Mouse (Mus musculus) midbrain, postnatal 0 days (tissue): Measurements from ENCODE around the gene Zswim9. TPM values are rescaled to one million over a fixed set of nuclear protein-coding genes. Genes with fewer than 3 reads are reported as not detected.

Experiments used
- ATAC-seq: fragments of 200-750 bp; cut with Nextera tagmentation; 2 replicates; pipeline ENCODE4 v1.8.0; 2017; ENCODE audit warnings: moderate number of reproducible peaks, mild to moderate bottlenecking, moderate TSS enrichment, moderate library complexity; ENCODE audit not compliant: low FRiP score
- DNase-seq: peaks from one replicate; pipeline ENCODE4 v3.0.0-alpha.2; 2015; ENCODE audit warnings: low spot score
- H3K27ac ChIP-seq: fragments of 300-500 bp; sonication (generic); 2 replicates; pipeline ENCODE4 v1.5.1; 2014; ENCODE audit warnings: low read depth, mild to moderate bottlenecking, low read length, mixed read lengths
- H3K27me3 ChIP-seq: fragments of 300-500 bp; sonication (generic); 2 replicates; pipeline ENCODE4 v1.6.1; 2014; ENCODE audit warnings: low read length, control low read depth, mixed read lengths; ENCODE audit not compliant: insufficient read depth
- H3K36me3 ChIP-seq: fragments of 300-500 bp; sonication (generic); 2 replicates; pipeline ENCODE4 v1.6.1; 2014; ENCODE audit warnings: low read length, control low read depth, mixed read lengths; ENCODE audit not compliant: insufficient read depth
- H3K4me1 ChIP-seq: fragments of 300-500 bp; sonication (generic); 2 replicates; pipeline ENCODE4 v1.6.1; 2014; ENCODE audit warnings: mild to moderate bottlenecking, control low read depth, antibody characterized with exemption, low read length, mixed read lengths; ENCODE audit not compliant: insufficient read depth
- H3K4me2 ChIP-seq: fragments of 300-500 bp; sonication (generic); 2 replicates; pipeline ENCODE4 v1.6.1; 2014; ENCODE audit warnings: low read depth, mild to moderate bottlenecking, low read length, mixed read lengths; ENCODE audit not compliant: poor library complexity, severe bottlenecking
- H3K4me3 ChIP-seq: fragments of 300-500 bp; sonication (generic); 2 replicates; pipeline ENCODE4 v1.5.1; 2014; ENCODE audit warnings: low read depth, mild to moderate bottlenecking, low read length, moderate library complexity
- H3K9ac ChIP-seq: fragments of 300-500 bp; sonication (generic); replicated peaks from 2 replicates; pipeline ENCODE4 v1.6.1; 2014; ENCODE audit warnings: mild to moderate bottlenecking, low read length, moderate library complexity, mixed read lengths; ENCODE audit not compliant: poor library complexity, severe bottlenecking
- H3K9me3 ChIP-seq: fragments of 300-500 bp; sonication (generic); 2 replicates; pipeline ENCODE4 v1.6.1; 2016; ENCODE audit warnings: low read length, control low read depth
- CTCF ChIP-seq: IDR thresholded peaks from 2 replicates; pipeline ENCODE4 v1.5.1; 2016; ENCODE audit warnings: antibody characterized with exemption, mild to moderate bottlenecking
- WGBS: fragments of 180-500 bp; shearing (Covaris S2); extraction: QIAGEN DNeasy Blood & Tissue Kit; methylation state at CpG from one replicate; pipeline ENCODE4 v1.1.7; 2014; 5-methylcytosine and 5-hydroxymethylcytosine counted together
- polyA plus RNA-seq: library from polyadenylated mRNA; unstranded; fragments of >200 nt; fragmentation: Nextera tagmentation; extraction: Ambion mirVana; gene quantifications from 2 replicates; pipeline ENCODE4 v1.2.1, GENCODE M21; 2015
- total RNA-seq: library from RNA; depleted of rRNA; stranded (reverse); fragments of >200 nt; gene quantifications from 2 replicates; pipeline ENCODE4 v1.2.3, GENCODE M21; 2014; rRNA removed

Gene Zswim9
- 10.9 and 11.5 TPM in 2 replicates for total RNA-seq
- polyA plus RNA-seq, result 6.6 and 8.1 TPM in 2 replicates

DNA sequence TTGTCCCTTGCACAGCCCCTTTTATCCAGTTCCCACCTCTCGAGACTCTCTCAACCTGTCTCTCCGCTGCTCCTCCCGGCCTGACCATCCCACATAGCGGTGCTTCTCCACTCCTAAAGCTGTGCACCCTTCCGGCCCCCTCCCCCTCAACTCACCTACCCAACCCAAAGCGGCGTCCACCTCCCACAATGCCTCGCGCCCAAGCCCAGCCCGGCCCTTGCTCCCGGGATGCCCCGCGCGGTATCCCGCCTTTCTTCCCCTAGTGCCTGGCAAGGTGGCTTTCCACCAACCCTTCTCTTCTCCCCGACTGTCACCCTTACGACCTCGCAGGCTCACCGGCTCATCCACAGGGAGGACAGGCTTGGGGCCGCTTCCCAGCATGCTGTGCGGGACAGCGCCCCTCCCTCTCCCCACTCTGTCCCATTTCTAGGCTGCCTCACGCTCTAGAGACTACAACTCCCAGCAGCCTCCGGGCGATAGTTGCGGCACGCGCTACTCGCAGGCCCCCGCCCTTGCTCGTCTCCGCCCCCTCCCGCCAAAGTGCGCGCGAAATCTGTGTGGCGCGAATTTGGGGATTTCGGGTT lies at the start of gene Zswim9:
Gene Zswim9, minus strand, starts transcription at position 414 of the 584 bp plus-strand sequence.
- H3K4me1 ChIP-seq, result peaks cover 7% of the 10 kb centered on the region
- WGBS, result under 1% methylated on average over 39 of the region's 39 CpGs

DNA sequence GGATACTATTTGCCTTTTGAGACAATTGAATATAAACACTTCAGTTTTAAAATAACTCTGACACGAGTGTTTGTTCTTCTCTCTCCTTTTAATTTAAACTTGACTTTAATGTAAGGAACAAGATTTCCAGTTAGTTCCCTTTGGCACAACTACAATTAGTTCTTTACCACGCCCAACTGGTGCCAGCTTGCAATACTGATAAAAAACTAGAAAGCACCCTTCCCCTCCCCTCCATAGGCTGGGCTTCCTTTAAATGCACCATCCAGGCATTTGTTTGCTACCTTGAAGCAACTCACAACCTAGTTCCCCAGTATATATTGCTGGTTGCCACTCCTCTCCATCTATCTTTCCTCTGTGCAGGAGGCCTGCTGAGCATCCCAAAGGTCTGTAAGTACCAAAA lies 45.8 kb upstream of the Zswim9 start, which contains the start of gene Pla2g4c:
Gene Pla2g4c, plus strand, starts transcription at position 340 of the 400 bp plus-strand sequence.
- no peak for DNase-seq

More for the DNA sequence above, at the start of gene Zswim9:
- peak; percentile 21; the same call in 1 of the 2 replicates for TF ChIP-seq CTCF
- peaks cover 13% of the 10 kb centered on the region; the same call in 1 of the 2 replicates for H3K36me3 ChIP-seq
- peak within 1 kb of the TSS; percentile 66 for H3K4me2 ChIP-seq
- DNase-seq (peak; percentile 95), ATAC-seq (peak; percentile 99)
- no peaks in the 10 kb centered on the region for H3K9me3 ChIP-seq
- peak within 1 kb of the TSS; percentile 85 for H3K27ac ChIP-seq
- H3K4me3 ChIP-seq, result peak within 1 kb of the TSS; percentile 62
- peak within 1 kb of the TSS; percentile 81 for H3K9ac ChIP-seq
- H3K27me3 ChIP-seq, result no peaks in the 10 kb centered on the region

DNA sequence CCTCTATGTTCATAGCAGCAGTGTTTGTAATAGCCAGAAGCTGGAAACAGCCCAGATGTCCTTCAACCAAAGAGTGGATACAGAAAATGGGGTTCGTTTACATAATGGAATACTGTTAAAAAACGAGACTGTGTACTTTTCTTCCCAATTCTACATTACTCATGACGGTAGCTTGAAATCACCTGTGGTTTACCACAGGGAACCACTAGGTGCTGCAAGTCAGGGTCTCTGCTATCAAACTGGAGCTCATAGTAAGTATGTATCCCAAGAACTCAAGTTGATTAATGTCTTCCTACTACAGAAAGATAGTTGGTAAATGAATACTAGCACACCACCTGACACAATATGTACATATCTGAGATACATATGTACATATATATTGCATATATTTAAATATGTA lies 42.9 kb upstream of the Zswim9 start:
- H3K4me2 ChIP-seq, result no peak overlapping the region
- no peaks in the 10 kb centered on the region for H3K4me1 ChIP-seq
- H3K9ac ChIP-seq, result no peak overlapping the region
- H3K27ac ChIP-seq, result no peak overlapping the region
- WGBS, result 93% methylated on average over 3 of the region's 3 CpGs
- DNase-seq, result no peak
- no peak for ATAC-seq
- TF ChIP-seq CTCF, result no peak
- no peaks in the 10 kb centered on the region for H3K9me3 ChIP-seq
- H3K4me3 ChIP-seq, result no peak overlapping the region
- no peaks in the 10 kb centered on the region for H3K27me3 ChIP-seq
- no peaks in the 10 kb centered on the region for H3K36me3 ChIP-seq

More for the DNA sequence above, 45.8 kb upstream of the Zswim9 start, which contains the start of gene Pla2g4c:
- no peak for TF ChIP-seq CTCF
- no peak for ATAC-seq
- Histone ChIP-seq H3K4me1 (no peaks in the 10 kb centered on the region), H3K9ac (no peak within 1 kb of the TSS), H3K27ac (no peak within 1 kb of the TSS), H3K36me3 (no peaks in the 10 kb centered on the region), H3K4me2 (no peak within 1 kb of the TSS), H3K27me3 (no peaks in the 10 kb centered on the region), H3K4me3 (no peak within 1 kb of the TSS), H3K9me3 (no peaks in the 10 kb centered on the region)
- WGBS, result 88% methylated on average over 2 of the region's 2 CpGs

DNA sequence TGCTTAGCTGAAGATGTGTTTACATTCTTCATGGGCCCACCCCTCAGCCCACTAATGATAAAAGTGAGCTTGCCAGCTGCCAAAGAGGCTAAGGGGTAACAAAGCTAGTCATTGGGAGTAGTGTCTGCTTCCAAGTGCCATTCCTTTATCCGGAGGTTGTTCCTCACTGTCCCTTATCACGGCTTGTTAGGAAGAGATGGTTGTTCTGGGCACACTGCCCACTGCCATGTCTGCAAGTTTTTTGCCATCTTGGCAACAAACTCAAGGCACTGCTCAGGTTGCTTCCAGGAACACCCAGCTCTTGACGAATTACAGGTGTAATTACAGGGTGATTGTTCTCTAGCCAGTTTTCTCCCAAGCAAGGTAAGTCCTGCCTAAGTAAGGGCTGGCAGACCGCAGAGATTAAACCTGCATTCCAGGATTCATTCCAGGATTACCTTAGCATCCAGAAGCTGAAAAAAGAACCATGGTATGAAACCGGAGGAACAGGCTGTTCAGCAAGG lies 35.6 kb upstream of the Zswim9 start:
- no peak overlapping the region for H3K4me2 ChIP-seq
- DNase-seq, result peak; percentile 1
- 85% methylated on average over 5 of the region's 5 CpGs for WGBS
- H3K9me3 ChIP-seq, result no peaks in the 10 kb centered on the region
- no peak for TF ChIP-seq CTCF
- ATAC-seq, result no peak
- no peak overlapping the region for H3K4me3 ChIP-seq
- no peaks in the 10 kb centered on the region for H3K27me3 ChIP-seq
- peaks cover 21% of the 10 kb centered on the region for H3K36me3 ChIP-seq
- no peak overlapping the region for H3K27ac ChIP-seq
- H3K4me1 ChIP-seq, result no peaks in the 10 kb centered on the region
- H3K9ac ChIP-seq, result no peak overlapping the region

DNA sequence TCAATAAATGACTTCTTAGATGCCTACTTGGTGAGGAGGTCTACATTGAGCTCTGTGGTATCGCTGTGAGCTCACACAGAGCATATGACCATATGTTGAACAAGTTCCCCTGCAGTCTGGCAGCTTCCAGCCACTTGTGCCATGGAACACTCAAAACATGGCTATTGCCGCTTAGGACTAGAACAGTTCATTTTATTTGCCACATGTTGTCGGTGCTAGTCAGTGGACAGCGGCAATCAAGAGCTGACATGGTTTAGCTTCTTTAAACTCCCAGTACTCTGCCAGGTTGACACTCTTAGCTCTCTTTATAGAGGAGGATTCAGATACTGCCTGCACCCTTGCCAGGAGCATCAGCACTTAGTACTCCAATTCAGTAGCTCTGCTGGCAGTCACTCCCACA lies 32.9 kb upstream of the Zswim9 start:
- Histone ChIP-seq H3K36me3 (peaks cover 39% of the 10 kb centered on the region), H3K4me2 (no peak overlapping the region), H3K9me3 (no peaks in the 10 kb centered on the region), H3K9ac (no peak overlapping the region), H3K4me3 (no peak overlapping the region), H3K4me1 (no peaks in the 10 kb centered on the region), H3K27ac (no peak overlapping the region), H3K27me3 (no peaks in the 10 kb centered on the region)
- DNase-seq, result no peak
- no peak for ATAC-seq
- TF ChIP-seq CTCF, result no peak
- WGBS, result 96% methylated on average over 4 of the region's 4 CpGs

DNA sequence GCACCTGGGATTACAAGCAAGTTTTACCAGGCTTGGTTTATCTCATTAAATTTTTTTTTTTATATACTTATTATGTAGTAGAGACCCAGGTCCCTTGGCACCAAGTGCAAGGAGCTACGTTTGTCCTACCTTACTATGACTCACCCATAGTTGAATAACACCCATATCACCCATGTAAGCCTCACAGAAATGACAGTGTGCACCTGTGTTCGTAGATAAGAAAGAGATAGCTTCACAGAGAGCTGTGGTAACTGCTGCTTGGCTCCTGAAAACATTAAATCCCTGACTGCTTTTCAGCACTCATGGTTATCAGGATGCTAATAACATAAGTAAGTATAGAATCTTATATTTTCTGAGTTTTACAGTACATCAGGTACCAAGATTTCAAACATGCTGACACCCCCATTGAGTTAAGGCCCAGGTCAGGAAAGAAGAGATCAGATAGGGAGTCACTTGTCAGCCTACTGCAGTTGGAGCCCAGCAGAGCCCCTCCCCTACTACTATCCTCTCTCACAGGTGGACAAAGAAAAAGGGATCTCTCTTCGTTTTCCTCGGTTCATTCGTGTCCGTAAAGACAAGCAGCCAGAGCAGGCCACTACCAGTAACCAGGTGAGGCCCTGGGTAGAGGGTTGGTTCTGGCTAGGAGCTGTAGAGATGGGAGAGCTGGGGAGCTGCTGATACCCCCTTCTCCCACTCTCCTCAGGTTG lies 32.1 kb upstream of the Zswim9 start:
- H3K9ac ChIP-seq, result no peak overlapping the region
- 96% methylated on average over 6 of the region's 6 CpGs for WGBS
- H3K9me3 ChIP-seq, result no peaks in the 10 kb centered on the region
- ATAC-seq, result no peak
- no peak for TF ChIP-seq CTCF
- H3K4me2 ChIP-seq, result no peak overlapping the region
- H3K27me3 ChIP-seq, result no peaks in the 10 kb centered on the region
- H3K36me3 ChIP-seq, result peaks cover 47% of the 10 kb centered on the region
- H3K4me1 ChIP-seq, result no peaks in the 10 kb centered on the region
- H3K27ac ChIP-seq, result no peak overlapping the region
- H3K4me3 ChIP-seq, result no peak overlapping the region
- DNase-seq, result no peak
